In the genomic region with DNA sequence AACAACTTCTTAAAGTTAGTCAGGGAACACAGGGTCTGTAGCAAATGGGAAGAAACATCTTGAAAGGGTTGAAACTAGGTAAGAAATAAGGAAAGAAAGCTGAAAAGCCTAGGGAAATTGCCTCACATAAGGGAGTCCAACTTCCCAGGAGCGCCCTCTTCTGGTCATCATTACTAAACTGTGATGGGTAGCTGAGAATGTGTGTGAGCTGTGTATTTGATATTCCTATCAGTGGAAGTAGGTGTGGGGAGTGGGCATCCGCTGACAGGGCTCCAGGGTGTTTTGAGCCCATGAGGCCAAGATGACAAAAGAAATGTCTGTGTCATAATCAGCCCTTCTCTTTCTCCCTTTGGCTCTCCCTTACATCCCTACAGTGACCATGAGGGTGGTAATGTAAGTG, we compare ENCODE assay signal across 9 mouse cellular contexts. TPM values are rescaled to one million over a fixed set of nuclear protein-coding genes. Genes with fewer than 3 reads are reported as not detected.
DNase-seq lines count a peak whose midpoint lies in the region; ATAC-seq and TF ChIP-seq lines count a peak whose summit lies in the region.
"Had no signal": no experiment of that assay in that cellular context is flagged by ENCODE, and none has a peak within 500 bp of the region (broad histone marks: within the 10 kb centered on the region; RNA-seq: fewer than 3 reads in every experiment).

No protein-coding gene starts in this region.

- H3K27me3 ChIP-seq in splenic B cell, adult 2 months (ENCODE audit: control insufficient read depth, insufficient read depth, low read length, poor library complexity, severe bottlenecking) = no peaks in the 10 kb centered on the region

- no peak overlapping the region for H3K4me3 ChIP-seq in lung, adult 2 months (replicated peaks; ENCODE audit: extremely low read depth, low read depth, low read length)

- H3K4me1 ChIP-seq in lung, adult 2 months (ENCODE audit: control insufficient read depth, insufficient read depth, low read length) = no peaks in the 10 kb centered on the region

- ATAC-seq in erythroid progenitor cell, adult 5-6 weeks (replicated peaks; ENCODE audit: low FRiP score, poor library complexity, severe bottlenecking) = peak; percentile 56; the same call in 1 of the 2 replicates

- WGBS in lung, adult 2 months = 43% methylated on average over 2 of the region's 2 CpGs

- 0 out of 2 replicates have a peak, but pooled peaks have one; percentile 14 for TF ChIP-seq CTCF in lung, adult 2 months (IDR thresholded peaks at IDR 0.05; ENCODE audit: insufficient read depth, low read length)

- H3K36me3 ChIP-seq in splenic B cell, adult 2 months (ENCODE audit: control insufficient read depth, insufficient read depth, low read length, poor library complexity, severe bottlenecking) = peaks cover 11% of the 10 kb centered on the region

- DNase-seq in adrenal gland, adult (ENCODE audit: inconsistent age in 2 of 2, low spot score in 1 of 2) = peak; percentile 56 to 91
- no peak for DNase-seq in adrenal gland, postnatal 4 days (ENCODE audit: low spot score in 2 of 2)
- DNase-seq in layer of hippocampus, adult 11-12 months (ENCODE audit: low spot score) = peak; percentile 54
- DNase-seq in layer of hippocampus, adult 9-11 months = no peak
- DNase-seq in adipocyte (ENCODE audit: low spot score) = peak; percentile 80
- no peak for DNase-seq in lung, adult 2 months
- peak; percentile 81 for DNase-seq in splenic B cell, adult 2 months (ENCODE audit: low read depth, low spot score)

- no peak for TF ChIP-seq POLR2A in lung, adult 2 months (IDR thresholded peaks at IDR 0.05; ENCODE audit: borderline replicate concordance, extremely low read depth, low read depth, low read length)

RNA-seq across cellular contexts. Expression of a gene that starts 10.0 kb away (rescaled TPM):
- total RNA-seq in adrenal gland, postnatal 4 days (2021) = 10 to 100 TPM; 48.3 to 62.1 TPM
- total RNA-seq in erythroid progenitor cell, adult 5-6 weeks (2015; ENCODE audit: low replicate concordance) = 1.1 and 14.3 TPM in 2 replicates
- 2.3 and 3.3 TPM in 2 replicates for total RNA-seq in erythroid progenitor cell, adult 5-6 weeks (2017; ENCODE audit: low replicate concordance)
- polyA plus RNA-seq in lung, adult 2 months (2012; rRNA removed) = 28.9 and 48.7 TPM in 2 replicates

RNA-seq across cellular contexts. Expression of a gene that starts 18.1 kb away (rescaled TPM):
- total RNA-seq in adrenal gland, postnatal 4 days (2021) = 10 to 100 TPM; 71.5 to 75.1 TPM
- total RNA-seq in erythroid progenitor cell, adult 5-6 weeks (2015; ENCODE audit: low replicate concordance) = 11.9 and 20.5 TPM in 2 replicates
- total RNA-seq in erythroid progenitor cell, adult 5-6 weeks (2017; ENCODE audit: low replicate concordance) = 4.4 and 10.2 TPM in 2 replicates
- 24.5 and 31.6 TPM in 2 replicates for polyA plus RNA-seq in lung, adult 2 months (2012; rRNA removed)

RNA-seq across cellular contexts. Expression of a gene that starts 21.3 kb away (rescaled TPM):
- total RNA-seq in adrenal gland, postnatal 4 days (2021) = 100 to 1,000 TPM; 300 to 355 TPM
- total RNA-seq in erythroid progenitor cell, adult 5-6 weeks (2015; ENCODE audit: low replicate concordance) = 92.3 and 106 TPM in 2 replicates
- 58.9 and 60.6 TPM in 2 replicates for total RNA-seq in erythroid progenitor cell, adult 5-6 weeks (2017; ENCODE audit: low replicate concordance)
- 95.6 and 150 TPM in 2 replicates for polyA plus RNA-seq in lung, adult 2 months (2012; rRNA removed)

RNA-seq across cellular contexts. Expression of a gene that starts 36.5 kb away (rescaled TPM):
- total RNA-seq in adrenal gland, postnatal 4 days (2021) = 100 to 1,000 TPM; 178 to 188 TPM
- 40.7 and 44.4 TPM in 2 replicates for total RNA-seq in erythroid progenitor cell, adult 5-6 weeks (2015; ENCODE audit: low replicate concordance)
- 29.4 and 38.9 TPM in 2 replicates for total RNA-seq in erythroid progenitor cell, adult 5-6 weeks (2017; ENCODE audit: low replicate concordance)
- polyA plus RNA-seq in lung, adult 2 months (2012; rRNA removed) = 32.0 and 55.9 TPM in 2 replicates

RNA-seq across cellular contexts. Expression of a gene that starts 42.2 kb away (rescaled TPM):
- 10 to 100 TPM in 1 of 2 experiments, 1 to 10 TPM in 1; 5.7 to 13.2 TPM for total RNA-seq in adrenal gland, postnatal 4 days (2021)
- not detected in 2 replicates for total RNA-seq in erythroid progenitor cell, adult 5-6 weeks (2015; ENCODE audit: low replicate concordance)
- not detected in 2 replicates for total RNA-seq in erythroid progenitor cell, adult 5-6 weeks (2017; ENCODE audit: low replicate concordance)
- polyA plus RNA-seq in lung, adult 2 months (2012; rRNA removed) = 0.42 TPM in 1 of 2 replicates, not detected in the other
- polyA plus RNA-seq: C2C12 had no signal

Comparison
In these comparisons a context has a peak if more than half of its experiments do, and no peak if none do; other contexts are left out.
1. DNase-seq: peak in adrenal gland, adult (2 of 2), layer of hippocampus, adult 11-12 months (single experiment), adipocyte (single experiment) and splenic B cell, adult 2 months (single experiment); none in adrenal gland, postnatal 4 days (0 of 2), layer of hippocampus, adult 9-11 months (single experiment) and lung, adult 2 months (single experiment).